Mouse (Mus musculus) lung, postnatal 4 days (tissue): ENCODE data around the gene Fndc1.

ENCODE experiments used
- DNase-seq, 2 experiments: peaks; one replicate each; pipeline ENCODE4 v3.0.0; 2021

The Fndc1 gene

DNA sequence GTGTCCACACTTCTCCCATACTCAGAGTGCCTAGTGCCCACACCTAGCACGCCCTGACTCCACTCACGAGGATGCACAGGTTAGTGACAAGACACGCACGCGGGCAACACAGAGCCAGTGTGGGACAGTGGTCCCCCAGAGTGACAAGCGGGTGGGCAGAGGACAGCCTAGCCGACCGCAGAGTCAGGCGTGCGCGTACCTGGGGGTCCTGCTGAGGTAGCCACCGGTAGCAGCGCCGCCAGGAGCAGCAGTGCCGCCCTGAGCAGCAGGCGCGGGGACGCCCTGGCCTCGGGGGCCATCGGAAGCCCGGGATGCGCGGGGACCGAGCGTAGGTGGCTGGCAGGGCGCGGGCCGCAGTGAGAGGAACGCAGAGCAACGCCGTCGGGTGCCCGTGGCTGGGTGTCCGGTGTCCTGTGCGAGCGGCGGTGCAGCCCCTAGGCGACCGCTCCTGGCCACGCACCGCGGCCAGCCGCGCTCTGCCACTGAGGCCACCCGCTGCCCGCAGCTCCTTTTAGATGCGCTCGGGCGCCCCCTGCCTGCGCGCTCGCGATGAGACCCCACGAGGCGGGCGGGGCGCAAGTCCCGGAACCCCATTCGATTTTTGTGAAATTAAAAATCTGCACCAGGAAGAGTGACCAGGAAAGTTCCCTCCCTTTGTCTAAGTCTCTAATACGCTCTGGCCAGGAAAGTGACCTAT lies at the start of gene Fndc1:
Gene Fndc1, minus strand, starts transcription at position 484 of the 697 bp plus-strand sequence.
- DNase-seq = peak; percentile 75 to 78

DNA sequence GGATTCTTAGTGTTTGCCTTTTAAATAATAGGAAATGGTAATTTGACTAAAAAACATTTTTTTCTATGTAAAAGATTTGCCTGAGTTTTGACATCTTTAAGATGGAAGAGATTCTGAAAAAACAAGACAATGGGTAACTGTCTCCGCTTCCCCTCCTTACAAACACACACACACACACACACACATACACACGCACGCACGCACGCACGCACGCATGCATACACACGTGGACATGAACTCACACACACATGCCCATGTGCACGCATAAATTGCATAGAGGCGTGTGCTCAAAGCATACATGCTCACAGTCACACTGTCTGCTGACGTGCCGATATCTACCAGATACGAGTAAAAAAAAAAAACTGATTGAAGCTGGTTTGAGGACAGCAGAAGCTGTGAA lies 49.4 kb upstream of the Fndc1 start:
- no peak for DNase-seq

DNA sequence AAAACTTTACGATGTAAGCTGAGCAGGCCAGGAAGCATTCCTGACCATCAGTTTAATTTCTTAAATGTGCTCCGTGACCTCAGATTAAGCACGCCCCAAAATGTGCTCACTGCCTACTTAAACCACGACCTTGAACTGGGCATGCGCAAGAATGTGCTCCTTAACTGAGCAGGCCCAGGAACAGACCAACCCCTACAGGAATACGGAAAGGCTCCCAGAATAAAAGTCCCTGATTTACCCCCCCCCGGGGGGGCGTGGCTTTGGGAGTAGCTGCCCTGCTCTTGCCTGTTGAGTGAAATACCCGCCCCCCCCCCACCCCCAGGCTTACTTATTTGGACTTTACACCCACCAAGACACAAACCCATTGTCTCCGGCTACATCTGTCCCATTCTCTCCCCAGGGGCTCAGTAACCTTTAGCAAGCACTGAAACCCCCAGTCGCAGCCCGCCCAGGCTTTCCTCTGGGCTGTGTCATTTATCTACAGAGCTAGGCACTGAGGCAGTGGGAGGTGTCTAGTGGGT lies 48.9 kb upstream of the Fndc1 start:
- DNase-seq = peak; percentile 35 to 57

DNA sequence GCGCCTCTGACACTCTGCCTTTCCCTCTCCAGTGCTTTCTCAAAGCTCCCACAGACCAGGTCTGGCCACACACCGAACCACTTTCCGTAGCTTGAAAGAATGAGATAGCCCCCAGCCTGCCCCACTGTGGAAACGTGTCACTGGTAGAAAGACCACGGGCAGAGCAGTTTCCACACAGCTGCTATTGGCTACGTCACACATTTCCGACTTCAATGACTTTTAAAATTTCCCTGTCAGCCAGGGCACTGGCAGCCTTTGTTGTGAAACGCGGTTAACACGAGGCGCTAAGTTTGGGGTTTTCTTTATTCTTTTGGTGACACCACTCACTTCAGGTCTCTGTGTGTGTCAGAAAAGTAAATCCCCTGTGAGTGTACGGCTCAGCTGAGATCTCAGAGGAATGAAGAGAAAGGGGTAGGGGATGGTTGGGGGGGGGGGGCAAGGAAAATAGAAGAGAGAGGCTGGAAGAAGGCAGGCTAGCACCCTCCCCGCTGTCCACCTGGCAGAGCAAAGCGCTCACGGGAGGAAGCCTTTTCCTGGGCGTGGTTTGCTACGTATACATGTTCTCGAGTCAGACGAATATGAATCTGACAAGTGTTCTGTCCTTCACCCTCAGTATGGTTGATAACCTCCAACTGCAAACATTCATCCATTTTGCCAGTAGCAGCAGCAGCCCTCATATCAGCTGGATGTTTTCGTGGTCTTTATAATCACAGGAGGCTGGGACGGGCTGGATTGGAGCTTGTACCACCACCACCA lies 47.9 kb upstream of the Fndc1 start:
- no peak for DNase-seq

DNA sequence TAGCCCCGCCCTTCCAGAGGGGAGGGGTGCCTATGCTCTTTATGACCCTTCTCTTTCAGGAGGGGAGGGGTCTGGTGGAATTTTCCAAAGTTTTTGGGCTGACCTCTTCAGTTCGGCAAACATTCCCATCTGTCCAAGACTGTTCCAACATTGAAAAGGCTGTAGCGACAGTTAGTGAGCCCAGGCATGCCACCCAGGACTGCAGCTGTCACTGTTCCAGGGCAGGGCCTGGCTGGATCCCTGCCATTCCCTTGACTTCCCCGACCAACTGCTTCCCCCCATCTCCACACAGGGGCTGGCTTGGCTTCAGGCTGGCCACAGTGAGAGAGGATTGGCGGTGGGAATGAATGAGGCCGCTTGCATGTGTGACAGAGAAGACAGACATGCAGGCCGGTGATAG lies 46.3 kb upstream of the Fndc1 start:
- DNase-seq = peak in 1 of 2 experiments; percentile 26

DNA sequence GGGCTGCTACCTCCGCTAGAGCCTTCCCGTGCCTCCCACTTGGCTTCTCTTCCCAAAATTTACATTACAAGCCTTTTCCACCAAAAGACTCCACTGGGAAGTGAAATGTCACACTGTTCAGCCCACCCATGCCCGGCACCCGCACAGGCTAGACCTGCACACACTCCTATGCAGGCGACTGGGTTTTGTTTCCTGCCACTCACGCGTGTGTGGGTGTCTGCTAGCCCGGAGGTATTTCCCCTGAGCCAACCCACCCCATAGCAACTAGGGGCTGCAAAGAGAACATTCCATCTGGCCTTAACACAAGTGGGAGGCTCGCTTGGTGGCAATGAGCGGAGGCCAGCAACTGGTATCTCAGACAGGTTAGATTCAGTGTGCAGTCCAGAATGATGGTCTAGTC lies 44.7 kb upstream of the Fndc1 start:
- DNase-seq = no peak

DNA sequence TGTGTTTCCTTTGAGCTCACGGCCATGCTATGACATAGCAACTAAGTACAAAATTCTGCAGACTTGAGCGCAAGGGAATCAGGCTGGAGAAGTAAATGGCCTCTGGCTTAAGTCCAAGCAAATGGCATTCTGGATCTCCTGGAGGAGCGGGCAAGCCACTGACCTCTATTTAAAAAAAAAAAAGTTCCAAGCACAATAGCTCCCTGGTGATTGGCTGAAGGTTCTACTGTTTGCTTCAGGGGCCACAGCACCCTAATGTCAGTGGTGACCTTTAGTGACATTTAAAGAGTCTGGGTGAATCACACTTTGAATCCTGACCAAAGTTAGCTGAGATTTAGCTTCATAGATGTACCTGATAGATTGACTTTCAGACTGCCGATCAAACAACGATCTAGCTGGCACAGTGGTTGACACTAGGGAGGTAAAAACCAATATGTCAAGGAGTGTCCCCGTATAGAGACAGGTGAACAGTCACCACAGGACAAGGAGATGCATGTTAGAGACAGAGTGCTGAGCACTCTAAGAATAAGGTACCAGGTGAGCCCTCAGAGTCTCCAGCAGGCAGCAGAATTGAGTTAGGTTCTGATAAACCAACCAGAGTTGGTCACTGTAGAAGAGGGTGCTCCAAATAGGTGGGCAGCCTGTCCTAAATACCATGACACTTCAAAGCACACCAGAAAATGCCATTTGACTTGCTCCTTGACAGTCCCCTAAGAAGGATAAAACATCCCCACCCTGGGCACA lies 43.9 kb upstream of the Fndc1 start:
- no peak for DNase-seq

DNA sequence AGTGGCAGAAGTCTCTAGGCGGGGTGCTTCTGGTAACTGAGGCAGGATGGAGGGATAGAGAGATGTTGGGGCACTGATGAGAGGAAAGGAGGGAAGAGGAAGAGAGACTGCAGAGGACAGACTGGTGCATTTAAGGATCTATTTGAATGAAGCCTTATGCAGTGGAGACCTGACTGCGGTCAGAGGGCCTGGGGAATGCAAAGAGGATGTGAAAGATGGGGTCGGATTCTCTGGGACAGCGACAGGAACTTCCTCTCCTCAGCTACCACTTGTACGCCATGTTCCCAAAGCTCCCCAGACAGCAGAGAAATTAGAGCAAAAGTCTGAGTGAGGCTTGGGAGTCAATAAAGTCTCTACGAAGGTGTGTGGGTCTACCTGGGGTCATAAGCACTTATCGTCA lies 42.0 kb upstream of the Fndc1 start:
- DNase-seq = no peak

DNA sequence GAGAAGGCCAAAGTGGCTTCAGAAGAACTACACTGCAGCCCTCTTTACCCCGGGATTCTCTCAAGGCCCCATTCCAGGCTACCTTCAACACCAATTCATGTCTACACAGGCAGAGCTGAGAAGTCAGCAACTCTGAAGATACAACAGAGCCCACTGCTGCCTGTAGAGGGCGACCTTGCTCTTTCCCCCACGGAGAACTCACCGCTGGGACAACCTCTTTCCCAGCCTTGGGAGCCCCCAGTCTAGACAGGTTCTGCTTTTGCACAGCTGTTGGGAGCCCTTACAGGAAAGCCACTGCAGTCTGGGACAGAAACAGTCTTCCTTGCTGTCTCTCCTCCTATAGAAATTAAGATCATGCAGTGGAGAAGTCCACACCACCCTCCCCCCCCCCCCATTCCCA lies 41.5 kb upstream of the Fndc1 start:
- peak; percentile 70 to 83 for DNase-seq

DNA sequence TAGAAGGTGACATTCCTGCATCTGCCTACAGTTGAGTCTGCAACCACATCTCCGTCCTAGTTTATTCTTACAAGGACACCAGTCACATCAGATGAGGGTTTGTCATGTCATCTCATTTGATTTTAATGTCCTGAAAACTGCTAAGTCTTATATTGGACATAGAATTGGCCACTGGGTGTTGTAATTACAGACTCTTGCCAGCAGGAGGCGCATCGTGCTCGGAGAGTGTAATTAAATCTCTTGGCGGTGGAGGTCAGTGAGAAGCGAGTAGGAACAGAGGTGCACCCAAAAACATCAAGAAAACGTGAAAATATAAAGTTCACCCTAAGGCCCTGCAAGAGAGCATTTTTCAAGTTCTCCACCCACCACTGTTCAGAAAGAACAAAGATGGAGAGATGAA lies 37.6 kb upstream of the Fndc1 start:
- DNase-seq = peak; percentile 23 to 57

DNA sequence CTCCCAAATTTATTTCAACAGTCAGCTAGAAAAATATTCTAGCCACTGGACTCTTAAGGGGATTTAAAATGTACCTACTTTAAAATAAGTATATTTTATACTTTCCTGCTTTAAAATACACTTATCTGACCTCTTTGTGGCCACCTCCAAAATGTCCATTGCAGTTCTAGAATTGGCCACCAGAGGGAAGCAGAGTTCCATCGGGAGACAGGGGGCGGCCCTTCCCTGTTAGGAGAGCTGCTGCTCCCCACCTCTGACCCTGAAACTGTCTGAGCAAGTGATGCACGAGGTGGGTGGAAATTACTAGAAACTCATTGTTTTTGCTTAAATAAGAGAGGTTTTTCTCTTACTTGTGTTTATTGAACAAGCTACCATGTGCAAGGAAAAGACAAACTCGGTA lies 36.6 kb upstream of the Fndc1 start:
- peak; percentile 36 to 82 for DNase-seq

DNA sequence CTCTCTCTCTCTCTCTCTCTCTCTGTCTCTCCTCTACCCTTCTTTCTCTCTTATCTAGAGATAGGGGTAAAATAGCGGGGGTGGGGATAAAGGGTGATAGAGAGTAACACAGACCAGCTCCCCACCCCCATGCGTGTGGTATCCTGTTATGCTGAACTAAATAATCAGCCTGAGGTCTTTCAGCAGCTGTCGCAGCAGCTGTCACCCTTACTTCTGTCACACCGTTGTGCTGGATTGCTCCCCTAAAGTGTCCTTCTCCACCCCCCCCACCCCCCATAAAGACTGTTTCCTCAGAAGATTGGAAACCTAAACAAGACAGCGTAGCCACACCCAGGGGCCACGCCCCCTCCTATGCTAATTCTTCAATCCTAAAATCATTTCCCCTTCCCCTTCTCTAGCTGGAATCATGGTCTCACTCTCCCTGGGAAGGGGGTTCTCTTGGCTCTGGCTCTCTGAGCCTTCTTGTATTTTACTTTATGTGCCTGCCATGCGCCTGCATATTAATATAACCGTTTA lies 33.8 kb upstream of the Fndc1 start:
- peak in 1 of 2 experiments; percentile 19 for DNase-seq

DNA sequence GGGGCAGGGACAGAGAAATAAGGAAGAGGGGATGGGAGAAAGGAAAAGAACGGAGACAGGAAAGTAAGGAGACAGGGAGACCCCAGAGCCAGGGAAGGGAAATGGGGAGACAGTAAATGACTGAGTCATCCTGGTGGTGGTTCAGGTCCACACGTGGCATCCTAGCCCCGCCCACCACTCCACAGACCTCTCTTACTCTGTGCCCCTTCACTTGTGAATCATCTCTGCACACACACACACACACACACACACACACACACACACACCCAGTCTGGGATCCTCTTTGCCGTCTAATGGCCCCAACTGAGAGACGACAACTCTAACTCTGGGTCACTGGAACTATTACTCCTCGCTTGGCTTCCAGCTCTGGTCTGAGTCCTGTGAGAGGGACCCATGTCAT lies 30.6 kb upstream of the Fndc1 start:
- peak in 1 of 2 experiments; percentile 12 for DNase-seq

DNA sequence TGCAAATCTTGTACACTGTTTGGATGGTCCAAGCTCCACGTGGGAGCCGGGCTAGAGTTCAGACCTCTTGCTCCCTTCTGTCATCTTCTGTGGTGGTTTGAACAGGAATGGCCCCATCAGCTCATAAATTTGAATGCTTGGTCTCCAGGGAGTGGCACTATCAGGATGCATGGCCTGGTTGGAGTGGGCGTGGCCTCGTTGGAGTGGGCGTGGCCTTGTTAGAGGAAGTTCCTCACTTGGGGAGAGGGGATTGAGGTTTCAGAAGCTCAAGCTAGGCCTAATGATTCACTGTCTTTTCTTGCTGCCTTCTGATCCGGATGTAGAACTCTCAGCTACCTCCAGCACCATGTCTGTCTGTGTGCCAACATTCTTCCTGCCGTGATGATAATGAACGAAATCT lies 28.7 kb upstream of the Fndc1 start:
- peak in 1 of 2 experiments; percentile 29 for DNase-seq

DNA sequence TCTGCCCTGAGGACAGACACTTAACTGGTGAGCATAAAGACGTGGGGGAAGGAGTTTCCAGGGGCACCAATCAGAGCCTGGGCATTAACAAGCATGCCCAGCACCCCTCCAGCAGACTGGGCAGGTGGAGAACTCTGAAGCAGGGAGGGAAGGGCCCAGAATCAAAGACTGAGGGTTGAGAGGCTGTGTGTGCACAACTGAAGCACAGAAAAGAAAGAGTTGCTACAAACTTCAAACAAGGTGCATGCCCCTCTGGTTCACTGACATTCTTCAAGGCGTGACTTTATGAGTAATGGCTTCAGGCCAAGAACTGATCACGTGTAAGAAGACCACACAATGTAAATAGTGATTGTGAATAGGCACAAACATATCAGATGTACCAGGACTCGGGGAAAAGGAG lies 24.9 kb upstream of the Fndc1 start:
- peak in 1 of 2 experiments; percentile 58 for DNase-seq

DNA sequence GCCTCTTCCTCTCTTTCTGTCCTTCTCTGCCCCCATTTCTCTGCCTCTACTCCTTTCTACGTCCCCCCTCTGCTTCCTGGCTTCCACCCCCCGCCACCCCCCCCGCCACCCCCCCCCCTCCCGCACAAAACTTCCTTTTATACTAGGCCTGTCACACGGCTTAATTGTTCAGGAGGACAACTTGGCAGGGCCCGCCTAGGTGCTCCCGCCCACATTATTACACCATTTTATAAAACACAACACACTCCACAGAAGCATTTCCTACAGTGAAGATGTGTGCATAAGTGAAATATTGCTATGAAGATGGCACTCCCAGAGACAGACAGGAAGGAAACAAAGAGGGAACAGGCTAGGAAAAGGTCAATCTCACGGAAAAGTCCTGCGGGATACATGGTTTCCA lies 24.4 kb upstream of the Fndc1 start:
- DNase-seq = peak in 1 of 2 experiments; percentile 32

DNA sequence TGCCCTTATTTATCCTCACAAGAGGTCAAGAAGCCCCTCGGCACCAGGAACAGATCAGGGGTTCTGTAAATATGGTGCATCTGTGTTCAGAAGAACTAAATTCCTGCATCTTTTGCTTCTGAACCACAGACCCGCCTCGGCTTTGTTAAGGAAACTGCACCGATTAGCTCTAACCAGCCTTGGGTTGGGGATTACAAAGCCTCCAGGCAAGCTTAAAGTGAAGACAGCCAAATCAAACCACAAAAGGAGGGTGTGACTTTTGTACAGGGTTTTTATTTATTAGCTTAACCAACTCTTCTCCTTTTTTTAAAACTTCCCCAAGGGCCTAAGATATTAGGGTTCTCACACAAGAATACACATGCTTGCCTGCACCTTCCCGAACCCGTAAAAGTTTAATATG lies 23.1 kb upstream of the Fndc1 start:
- DNase-seq = peak in 1 of 2 experiments; percentile 3

DNA sequence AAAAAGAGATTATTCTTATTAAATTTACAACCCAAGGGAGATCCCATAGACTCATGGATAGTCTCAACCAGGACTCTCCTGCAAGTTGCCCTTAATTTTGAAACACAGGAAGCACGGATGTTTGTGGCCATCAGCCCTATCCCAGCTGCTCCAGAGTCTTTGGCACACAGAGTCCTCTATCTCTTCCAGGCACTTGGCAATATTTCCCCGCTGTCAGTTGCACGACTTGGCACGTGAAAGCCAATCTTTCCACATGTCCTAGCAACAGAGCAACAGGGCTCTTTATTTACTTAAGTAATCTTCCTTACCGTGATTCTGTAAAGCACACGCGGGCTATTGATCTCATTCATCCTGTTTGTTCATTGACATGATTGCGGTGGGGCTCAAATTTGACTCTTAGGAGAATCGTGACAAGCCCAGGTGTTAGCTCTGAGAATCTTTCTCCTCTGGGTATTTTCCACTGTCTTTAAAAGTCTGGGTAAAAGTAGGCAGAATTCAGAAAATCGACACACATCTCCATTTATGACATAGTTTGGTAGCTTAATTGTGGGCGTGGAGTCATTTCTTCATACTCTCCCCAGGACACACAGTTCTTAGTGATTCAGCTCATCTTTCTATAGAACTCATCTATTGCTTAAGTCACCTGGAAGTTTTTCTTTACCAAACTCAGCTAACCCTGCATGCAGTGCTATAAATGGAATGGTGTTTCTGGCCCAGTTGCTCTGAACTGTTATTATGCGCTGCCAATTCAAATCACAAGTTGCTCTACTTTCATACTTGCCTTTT lies 13.6 kb upstream of the Fndc1 start:
- DNase-seq = peak; percentile 47 to 78

DNA sequence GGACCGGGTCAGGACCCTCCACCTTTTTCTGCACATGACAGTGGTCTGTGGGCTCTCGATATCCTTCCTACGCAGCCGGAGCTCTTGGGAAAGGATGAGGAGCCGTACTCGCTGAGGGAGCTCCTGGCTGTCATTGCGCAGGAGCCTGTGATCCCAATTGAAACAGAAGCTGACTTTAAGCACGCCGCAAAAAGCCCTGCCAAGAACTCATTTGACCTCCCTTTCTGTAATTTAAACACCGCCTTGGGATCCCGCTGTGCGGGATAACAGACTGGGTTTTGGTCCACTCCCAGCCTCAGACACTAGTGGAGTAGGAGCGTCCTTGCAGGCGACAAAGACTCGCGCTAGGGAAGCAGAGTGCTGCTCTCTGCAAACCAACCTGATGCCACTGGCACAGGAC lies 484 bp upstream of the Fndc1 start:
- DNase-seq = no peak

DNA sequence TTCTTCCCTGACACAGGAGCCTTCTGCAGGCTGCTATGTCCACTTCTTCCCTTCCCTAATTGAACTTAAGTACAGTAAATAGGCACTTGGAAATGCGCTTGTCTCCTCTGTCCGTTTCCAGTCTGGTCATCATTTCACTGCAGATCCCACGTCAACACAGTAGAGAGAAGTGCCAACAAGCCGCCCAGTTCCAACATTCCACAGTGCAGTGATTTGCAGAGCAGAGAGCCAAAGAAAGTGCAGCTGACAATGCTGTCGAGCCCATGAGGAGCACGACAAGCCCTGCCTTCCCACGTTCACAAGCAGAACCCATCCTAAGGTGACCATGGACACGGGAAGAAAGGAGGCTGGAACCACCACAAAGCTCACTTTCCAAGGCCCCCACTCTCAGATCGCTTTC lies 1.7 kb downstream of the Fndc1 start:
- peak; percentile 54 to 77 for DNase-seq

DNA sequence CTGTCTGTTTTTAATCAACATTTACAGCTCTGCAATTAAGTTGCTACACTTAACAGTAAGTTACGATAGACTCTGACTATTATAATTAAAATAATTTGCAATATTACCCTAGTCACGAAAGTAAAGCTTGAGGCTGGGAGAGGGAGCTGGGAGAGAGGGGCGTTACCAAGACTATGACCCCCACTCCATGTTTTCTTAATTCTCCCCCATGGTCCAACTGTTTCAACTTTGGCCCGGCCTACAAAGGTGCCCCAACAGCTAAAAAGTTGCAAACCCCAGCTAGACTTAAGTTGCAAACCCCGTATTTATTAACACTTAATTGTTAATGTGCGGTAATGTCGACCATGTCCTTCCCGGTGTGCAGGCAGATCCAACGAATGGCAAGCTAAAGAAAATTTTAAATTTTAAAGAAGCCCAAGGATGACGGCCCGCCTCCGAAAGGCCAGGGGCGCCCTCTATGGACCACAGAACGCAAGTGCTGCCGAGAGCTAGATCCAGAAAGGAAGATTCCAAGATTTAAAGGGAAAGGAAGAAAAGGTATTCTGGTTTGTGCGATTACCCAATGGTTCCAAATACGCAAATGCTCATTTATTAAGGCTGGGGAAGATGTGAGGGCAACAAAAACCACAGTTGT lies 5.4 kb downstream of the Fndc1 start:
- peak; percentile 52 to 69 for DNase-seq

DNA sequence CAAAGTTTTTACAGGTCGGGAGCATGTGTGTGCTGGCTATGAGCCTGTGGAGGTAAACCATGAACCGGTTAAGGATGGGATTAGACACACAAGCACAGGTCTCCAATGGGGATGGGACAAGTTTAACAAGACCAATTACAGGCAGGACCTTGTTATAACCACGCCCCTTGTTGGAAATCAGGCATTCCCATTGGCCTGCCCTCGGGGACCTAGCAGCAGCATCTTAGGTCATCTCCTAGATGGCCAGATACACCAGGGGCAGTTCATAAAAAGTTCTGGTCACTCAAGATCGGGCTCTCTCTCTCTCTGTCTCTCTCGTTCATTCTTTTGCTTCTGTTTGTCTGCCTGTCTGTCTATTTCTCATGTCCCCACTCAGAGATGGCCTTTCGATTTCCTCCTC lies 6.9 kb downstream of the Fndc1 start:
- no peak for DNase-seq
